Mouse (Mus musculus): ENCODE results near the gene Olfr881. TPM values are rescaled to one million over a fixed set of nuclear protein-coding genes. Genes with fewer than 3 reads are reported as not detected.

The Olfr881 gene
- total RNA-seq (2021), result not detected
- long read RNA-seq, experiment 1, result 0 reads
- long read RNA-seq, experiment 2, result 0 reads

DNA sequence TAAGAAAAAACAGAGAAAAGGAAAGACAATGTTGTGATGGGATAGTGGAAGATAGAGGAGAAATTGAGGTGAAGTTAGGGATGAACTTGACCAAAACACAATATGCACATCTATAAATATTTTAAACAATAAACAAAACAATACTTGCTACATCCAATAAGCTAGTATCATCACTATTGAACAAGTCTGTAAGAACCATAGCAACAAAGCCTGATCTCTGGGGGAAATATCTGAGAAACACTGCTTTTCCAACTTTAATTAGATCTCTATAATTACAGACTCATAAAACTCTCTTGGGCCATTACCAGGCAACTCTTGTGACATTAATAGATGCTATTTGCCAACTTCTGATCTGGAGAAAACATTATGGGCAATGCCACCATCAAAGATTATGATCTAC lies at the start of gene Olfr881:
Gene Olfr881, plus strand, starts transcription at position 301 of the 400 bp plus-strand sequence.
- DNase-seq (ENCODE audit: low spot score in 2 of 2), result no peak

DNA sequence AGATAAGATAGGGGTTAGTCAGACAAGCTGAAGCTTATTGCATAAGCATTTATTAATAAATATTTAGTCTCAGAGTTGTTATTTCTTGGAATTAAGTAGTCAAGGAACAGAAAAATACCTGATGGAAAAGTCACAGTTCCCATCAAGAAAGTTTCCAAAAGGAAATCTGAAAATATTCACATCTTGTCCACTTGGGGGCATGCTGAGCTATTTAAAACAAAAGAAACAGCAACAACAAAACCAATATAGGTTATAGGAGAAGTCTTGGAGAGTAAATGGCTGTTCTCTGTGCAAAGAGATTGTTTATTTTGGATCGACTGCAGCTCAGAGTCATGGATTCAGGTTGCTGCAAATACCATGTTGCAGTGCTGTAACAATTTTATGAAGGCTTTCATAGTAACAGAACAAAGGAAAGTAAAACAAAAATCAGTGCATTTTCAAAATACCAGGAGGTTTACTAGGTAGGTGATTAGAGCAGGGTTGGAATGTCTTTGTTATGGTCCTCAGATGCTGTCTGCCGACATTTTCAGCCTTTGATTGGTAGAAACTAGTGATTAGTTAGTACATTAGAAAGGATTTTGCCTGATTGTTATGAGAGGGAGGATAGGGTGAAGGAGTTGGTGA lies 7.1 kb downstream of the Olfr881 start:
- no peak for DNase-seq (ENCODE audit: low spot score in 2 of 2)

DNA sequence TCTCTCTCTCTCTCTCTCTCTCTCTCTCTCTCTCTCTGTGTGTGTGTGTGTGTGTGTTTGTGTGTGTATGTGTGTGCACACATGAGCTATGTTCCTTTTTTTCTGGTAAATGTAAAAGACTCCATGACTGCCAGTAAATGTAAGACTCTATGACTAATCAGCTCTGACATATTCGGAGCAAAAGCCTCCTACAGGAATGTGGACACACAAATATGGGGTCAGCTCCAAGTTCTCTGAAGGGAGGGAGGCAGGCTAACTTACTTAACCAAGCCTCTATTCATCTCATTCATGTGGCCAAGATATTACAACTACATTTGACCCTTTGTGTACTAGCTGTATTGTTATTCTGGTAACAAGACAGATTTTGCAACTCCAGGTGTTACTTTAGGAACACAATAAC lies 8.4 kb downstream of the Olfr881 start:
- DNase-seq (ENCODE audit: low spot score in 2 of 2), result no peak

DNA sequence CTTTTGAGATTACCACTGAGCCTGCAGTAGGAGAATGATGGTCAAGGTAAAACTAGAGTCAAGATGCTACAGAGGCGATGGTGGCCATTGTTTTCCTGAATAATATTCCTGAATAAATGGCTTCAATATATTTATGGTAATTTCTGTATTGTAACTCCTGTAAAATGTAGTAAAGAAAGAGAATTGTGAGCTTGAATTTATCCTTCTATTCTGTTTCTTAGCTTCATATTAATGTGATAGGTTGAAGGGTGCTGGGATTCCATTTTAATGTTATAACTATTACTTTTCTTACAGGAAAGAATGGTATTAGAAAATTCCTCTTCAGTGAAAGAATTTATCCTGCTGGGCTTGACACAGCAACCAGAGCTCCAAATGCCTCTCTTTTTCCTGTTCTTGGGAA lies 33.9 kb downstream of the Olfr881 start, which contains the start of gene Olfr883:
Gene Olfr883, plus strand, starts transcription at position 301 of the 400 bp plus-strand sequence.
- DNase-seq (ENCODE audit: low spot score in 2 of 2), result no peak

Other genes with a start within 250 kb of the Olfr881 start
- gene Olfr874, start 246.7 kb upstream of the Olfr881 start, total RNA-seq (2021), result not detected
- not detected for gene Olfr875, start 220.0 kb upstream of the Olfr881 start, total RNA-seq (2021)
- not detected for gene Olfr876, start 188.8 kb upstream of the Olfr881 start, total RNA-seq (2021)
- gene Olfr877, start 137.6 kb upstream of the Olfr881 start, total RNA-seq (2021), result not detected
- not detected for gene Olfr145, start 95.1 kb upstream of the Olfr881 start, total RNA-seq (2021)
- gene Olfr878, start 74.0 kb upstream of the Olfr881 start, total RNA-seq (2021), result not detected
- not detected for gene Olfr883, start 34.0 kb downstream of the Olfr881 start, total RNA-seq (2021)
- not detected for gene Olfr884, start 54.7 kb downstream of the Olfr881 start, total RNA-seq (2021)
- not detected for gene Olfr885, start 69.5 kb downstream of the Olfr881 start, total RNA-seq (2021)
- not detected for gene Olfr887, start 92.2 kb downstream of the Olfr881 start, total RNA-seq (2021)
- not detected for gene Olfr888, start 116.3 kb downstream of the Olfr881 start, total RNA-seq (2021)
- gene Olfr889, start 123.4 kb downstream of the Olfr881 start, total RNA-seq (2021), result not detected
- gene Olfr890, start 150.7 kb downstream of the Olfr881 start, total RNA-seq (2021), result not detected
- not detected for gene Olfr891, start 189.0 kb downstream of the Olfr881 start, total RNA-seq (2021)
- gene Olfr893, start 216.5 kb downstream of the Olfr881 start, total RNA-seq (2021), result not detected
- gene Olfr894, start 226.2 kb downstream of the Olfr881 start, total RNA-seq (2021), result not detected

All from gastrocnemius, postnatal 4 days (tissue).